11 mouse cellular contexts compared by ENCODE assay signal in the genomic region with DNA sequence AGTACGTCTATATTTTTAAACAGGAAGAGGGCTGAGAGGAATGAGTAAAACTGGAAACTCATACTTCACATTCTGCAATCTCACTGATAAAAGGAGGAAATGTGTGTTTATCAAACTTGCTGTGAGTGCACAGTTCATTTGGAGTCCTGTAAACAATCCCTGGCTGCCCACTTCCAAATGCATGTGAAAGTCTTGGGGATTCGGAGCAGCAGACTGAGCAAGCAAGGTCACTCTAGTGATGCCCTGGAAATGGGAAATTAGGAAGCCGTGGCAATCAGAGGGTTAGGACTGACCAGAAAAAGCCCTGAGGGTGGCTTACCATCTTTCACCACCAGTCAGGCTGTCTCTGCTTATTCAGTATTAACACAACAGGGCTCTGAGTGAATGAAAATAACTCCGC. TPM values are rescaled to one million over a fixed set of nuclear protein-coding genes. Genes with fewer than 3 reads are reported as not detected.
DNase-seq lines count a peak whose midpoint lies in the region; ATAC-seq and TF ChIP-seq lines count a peak whose summit lies in the region.
"Had no signal": no experiment of that assay in that cellular context is flagged by ENCODE, and none has a peak within 500 bp of the region (broad histone marks: within the 10 kb centered on the region; RNA-seq: fewer than 3 reads in every experiment).

No protein-coding gene starts in this region.

- H3K4me2 ChIP-seq in hindbrain, embryonic 13.5 days = no peak overlapping the region
- H3K4me2 ChIP-seq in liver, embryonic 12.5 days = no peak overlapping the region

- peaks cover 0 to 9% of the 10 kb centered on the region in 2 experiments; a peak in 3 of 4 replicates for H3K36me3 ChIP-seq in MEL (ENCODE audit: control insufficient read depth in 1 of 2, insufficient read depth in 2 of 2, low read length in 2 of 2)
- H3K36me3 ChIP-seq in hindbrain, embryonic 13.5 days = no peaks in the 10 kb centered on the region
- H3K36me3 ChIP-seq in liver, embryonic 12.5 days = no peaks in the 10 kb centered on the region

- no peak overlapping the region for H3K4me3 ChIP-seq in MEL (ENCODE audit: control insufficient read depth in 1 of 2, insufficient read depth in 1 of 2, low read depth in 2 of 2, low read length in 2 of 2)
- no peak overlapping the region for H3K4me3 ChIP-seq in hindbrain, embryonic 13.5 days
- no peak overlapping the region for H3K4me3 ChIP-seq in liver, embryonic 12.5 days

- TF ChIP-seq POLR2A in MEL (IDR thresholded peaks at IDR 0.05; ENCODE audit: control insufficient read depth in 1 of 2, insufficient read depth in 1 of 2, low read depth in 1 of 2, low read length in 2 of 2, poor library complexity in 1 of 2) = no peak

- peak; percentile 8 for DNase-seq in cerebellum, adult 9-11 months
- DNase-seq in cerebellum, adult 11-12 months = no peak
- peak; percentile 14 for DNase-seq in MEL (ENCODE audit: low read depth, low spot score)
- no peak for DNase-seq in Muller cell, postnatal 12 days (ENCODE audit: inconsistent ontology term)
- DNase-seq in testis, postnatal 14 days (ENCODE audit: low spot score) = no peak
- DNase-seq in left cerebral cortex, adult 18-20 months (ENCODE audit: low spot score in 2 of 2) = no peak
- DNase-seq: thymus, adult 2 months had no signal

- TF ChIP-seq RAD21 in MEL (IDR thresholded peaks at IDR 0.05; ENCODE audit: low read depth, low read length) = no peak

- TF ChIP-seq EP300 in MEL (IDR thresholded peaks at IDR 0.05; ENCODE audit: low read depth in 1 of 2, low read length in 2 of 2) = no peak

- H3K27ac ChIP-seq in MEL (ENCODE audit: control insufficient read depth, low read depth, low read length) = no peak overlapping the region
- H3K27ac ChIP-seq in hindbrain, embryonic 13.5 days = no peak overlapping the region; the same call in 1 of the 2 replicates
- no peak overlapping the region for H3K27ac ChIP-seq in liver, embryonic 12.5 days

- no peak overlapping the region for H3K9ac ChIP-seq in MEL (ENCODE audit: control insufficient read depth, low read depth, low read length, poor library complexity, severe bottlenecking)
- H3K9ac ChIP-seq in hindbrain, embryonic 13.5 days = no peak overlapping the region
- H3K9ac ChIP-seq in liver, embryonic 12.5 days = no peak overlapping the region

- no peaks in the 10 kb centered on the region for H3K79me2 ChIP-seq in MEL (ENCODE audit: control insufficient read depth, insufficient read depth, low read length, poor library complexity)

- no peak for TF ChIP-seq CTCF in MEL (IDR thresholded peaks at IDR 0.05 in 2 of 3, conservative IDR thresholded peaks at IDR 0.05 in 1 of 3; ENCODE audit: control insufficient read depth in 1 of 3, insufficient read depth in 1 of 3, low read depth in 2 of 3, low read length in 3 of 3, poor library complexity in 1 of 3, severe bottlenecking in 1 of 3)

- WGBS in hindbrain, embryonic 13.5 days = 40% methylated on average over 4 of the region's 4 CpGs
- WGBS in liver, embryonic 12.5 days (ENCODE audit: insufficient replicate concordance) = 59% methylated on average over 4 of the region's 4 CpGs

- H3K4me1 ChIP-seq in MEL (ENCODE audit: control insufficient read depth in 1 of 2, insufficient read depth in 2 of 2, low read length in 2 of 2) = no peaks in the 10 kb centered on the region
- H3K4me1 ChIP-seq in hindbrain, embryonic 13.5 days (replicated peaks) = peaks cover 3% of the 10 kb centered on the region
- H3K4me1 ChIP-seq in liver, embryonic 12.5 days = peaks cover 7% of the 10 kb centered on the region; the same call in 1 of the 2 replicates

- H3K27me3 ChIP-seq in MEL (ENCODE audit: control insufficient read depth in 1 of 2, insufficient read depth in 2 of 2, low read length in 2 of 2) = no peaks in the 10 kb centered on the region
- H3K27me3 ChIP-seq in hindbrain, embryonic 13.5 days = no peaks in the 10 kb centered on the region
- no peaks in the 10 kb centered on the region for H3K27me3 ChIP-seq in liver, embryonic 12.5 days (replicated peaks)

- no peaks in the 10 kb centered on the region for H3K9me3 ChIP-seq in MEL (replicated peaks; ENCODE audit: insufficient read depth, low read length)
- no peaks in the 10 kb centered on the region for H3K9me3 ChIP-seq in hindbrain, embryonic 13.5 days
- H3K9me3 ChIP-seq in liver, embryonic 12.5 days (replicated peaks) = no peaks in the 10 kb centered on the region

- peak; percentile 57; the same call in 1 of the 2 replicates for ATAC-seq in hindbrain, embryonic 13.5 days (ENCODE audit: low FRiP score)
- ATAC-seq in liver, embryonic 12.5 days = peak; percentile 63
- ATAC-seq: activated CD4-positive, CD25-positive, alpha-beta regulatory T cell, adult 4 months; inflammation-experienced regulatory T-cells, adult 6 months had no signal

TF ChIP-seq in MEL, 35 proteins besides CTCF, POLR2A, EP300 and RAD21:
- TF ChIP-seq SMC3 (IDR thresholded peaks at IDR 0.05; ENCODE audit: low read depth, low read length) = no peak
- no peak for TF ChIP-seq ZKSCAN1 (IDR thresholded peaks at IDR 0.05; ENCODE audit: low read depth, low read length)
- no peak for TF ChIP-seq UBTF (IDR thresholded peaks at IDR 0.05; ENCODE audit: borderline replicate concordance, insufficient read depth, low read depth, low read length)
- TF ChIP-seq MAX (IDR thresholded peaks at IDR 0.05; ENCODE audit: low read length) = no peak
- no peak for TF ChIP-seq NELFE (IDR thresholded peaks at IDR 0.05; ENCODE audit: low read depth, low read length)
- no peak for TF ChIP-seq ZNF384 (IDR thresholded peaks at IDR 0.05; ENCODE audit: low read depth, low read length)
- no peak for TF ChIP-seq ZMIZ1 (IDR thresholded peaks at IDR 0.05; ENCODE audit: low read depth, low read length)
- no peak for TF ChIP-seq GATA1 (IDR thresholded peaks at IDR 0.05; ENCODE audit: low read depth, low read length)
- TF ChIP-seq ZC3H11A (IDR thresholded peaks at IDR 0.05; ENCODE audit: low read depth, low read length) = no peak
- TF ChIP-seq JUND (IDR thresholded peaks at IDR 0.05; ENCODE audit: low read depth, low read length) = no peak
- TF ChIP-seq POLR2AphosphoS2 (IDR thresholded peaks at IDR 0.05; ENCODE audit: low read length) = no peak
- no peak for TF ChIP-seq TBP (IDR thresholded peaks at IDR 0.05; ENCODE audit: low read depth, low read length)
- TF ChIP-seq TAL1 (IDR thresholded peaks at IDR 0.05; ENCODE audit: low read length) = no peak; the same call in 1 of the 2 replicates
- no peak for TF ChIP-seq ETS1 (IDR thresholded peaks at IDR 0.05; ENCODE audit: low read depth, low read length)

RNA-seq across cellular contexts. Expression of a gene that starts 30.1 kb away (rescaled TPM):
- 10.5 and 11.1 TPM in 2 replicates for total RNA-seq in MEL (2012; rRNA removed)
- 10 to 100 TPM; 20.8 to 55.4 TPM for polyA plus RNA-seq in MEL (2012; ENCODE audit: insufficient read depth in 1 of 2, insufficient read length in 2 of 2, low read depth in 1 of 2, low replicate concordance in 2 of 2, missing spikeins in 1 of 2)
- polyA plus RNA-seq in hindbrain, embryonic 13.5 days (2015; fragmentation: Nextera tagmentation; extraction: Ambion mirVana) = 13.3 and 15.7 TPM in 2 replicates
- polyA plus RNA-seq in liver, embryonic 12.5 days (2016; fragmentation: Nextera tagmentation; extraction: Ambion mirVana) = 14.1 and 14.5 TPM in 2 replicates
- total RNA-seq in left cerebral cortex, adult 18-20 months (2021) = 10 to 100 TPM; 13.6 to 14.5 TPM

Comparison
In these comparisons a context has a peak if more than half of its experiments do, and no peak if none do; other contexts are left out.
1. DNase-seq: peak in cerebellum, adult 9-11 months (single experiment) and MEL (single experiment); none in cerebellum, adult 11-12 months (single experiment), Muller cell, postnatal 12 days (single experiment), testis, postnatal 14 days (single experiment) and left cerebral cortex, adult 18-20 months (0 of 2).